Mouse (Mus musculus) embryonic facial prominence, embryonic 12.5 days (tissue): ENCODE data around the gene Grifin. TPM values are rescaled to one million over a fixed set of nuclear protein-coding genes. Genes with fewer than 3 reads are reported as not detected.

Experiments used
- ATAC-seq: fragments of 200-750 bp; cut with Nextera tagmentation; 2 replicates; pipeline ENCODE4 v1.8.0; 2017; ENCODE audit not compliant: insufficient number of reproducible peaks, insufficient read depth, low FRiP score, low TSS enrichment
- H3K27ac ChIP-seq: fragments of 300-500 bp; sonication (generic); 2 replicates; pipeline ENCODE4 v1.5.1; 2016; ENCODE audit warnings: mild to moderate bottlenecking
- H3K27me3 ChIP-seq: fragments of 300-500 bp; sonication (generic); 2 replicates; pipeline ENCODE4 v1.6.1; 2016; ENCODE audit warnings: mild to moderate bottlenecking, moderate library complexity
- H3K36me3 ChIP-seq: fragments of 300-500 bp; sonication (generic); 2 replicates; pipeline ENCODE4 v1.6.1; 2016; ENCODE audit warnings: mild to moderate bottlenecking
- H3K4me1 ChIP-seq: fragments of 300-500 bp; sonication (generic); 2 replicates; pipeline ENCODE4 v1.6.1; 2016
- H3K4me2 ChIP-seq: fragments of 300-500 bp; sonication (generic); replicated peaks from 2 replicates; pipeline ENCODE4 v1.6.1; 2016; ENCODE audit warnings: mild to moderate bottlenecking, moderate library complexity
- H3K4me3 ChIP-seq: fragments of 300-500 bp; sonication (generic); 2 replicates; pipeline ENCODE4 v1.5.1; 2016; ENCODE audit warnings: mild to moderate bottlenecking
- H3K9ac ChIP-seq: fragments of 300-500 bp; sonication (generic); 2 replicates; pipeline ENCODE4 v1.6.1; 2016; ENCODE audit warnings: mild to moderate bottlenecking, moderate library complexity
- H3K9me3 ChIP-seq: fragments of 300-500 bp; sonication (generic); 2 replicates; pipeline ENCODE4 v1.6.1; 2016; ENCODE audit warnings: mild to moderate bottlenecking, moderate library complexity
- WGBS: fragments of 180-500 bp; shearing (Covaris S2); methylation state at CpG from one replicate; pipeline ENCODE4 v1.1.7; 2016; 5-methylcytosine and 5-hydroxymethylcytosine counted together
- polyA plus RNA-seq: library from polyadenylated mRNA; unstranded; fragments of >200 nt; fragmentation: Nextera tagmentation; extraction: Ambion mirVana; gene quantifications from 2 replicates; pipeline ENCODE4 v1.2.1, GENCODE M21; 2016

Gene Grifin
- polyA plus RNA-seq: 0.53 and 1.1 TPM in 2 replicates

- 78% methylated on average over 4 of the region's 4 CpGs for WGBS
Observed at GRCm38 (mm10) chr5:140564896-140565295, at the start of gene Grifin. TSS of gene Grifin (minus strand) at chr5:140565071.

GRCm38 (mm10) chr5:140614141-140614540, 49.3 kb upstream of the Grifin start:
- Histone ChIP-seq H3K36me3 (0 out of 2 replicates have a peak, but pooled peaks cover 5% of the 10 kb centered on the region), H3K9me3 (no peaks in the 10 kb centered on the region), H3K27ac (no peak overlapping the region), H3K27me3 (peaks cover 40% of the 10 kb centered on the region), H3K9ac (no peak overlapping the region), H3K4me2 (no peak overlapping the region), H3K4me3 (no peak overlapping the region), H3K4me1 (peaks cover 36% of the 10 kb centered on the region)
- no peak for ATAC-seq
- WGBS: 92% methylated on average over 10 of the region's 10 CpGs

More at GRCm38 (mm10) chr5:140564896-140565295, at the start of gene Grifin:
- Histone ChIP-seq H3K4me2 (no peak within 1 kb of the TSS), H3K9ac (no peak within 1 kb of the TSS), H3K4me1 (peaks cover 14% of the 10 kb centered on the region; the same call in 1 of the 2 replicates), H3K27me3 (no peaks in the 10 kb centered on the region), H3K4me3 (no peak within 1 kb of the TSS), H3K9me3 (no peaks in the 10 kb centered on the region), H3K36me3 (no peaks in the 10 kb centered on the region), H3K27ac (no peak within 1 kb of the TSS)
- no peak for ATAC-seq

GRCm38 (mm10) chr5:140612191-140612590, 47.3 kb upstream of the Grifin start:
- Histone ChIP-seq H3K36me3 (0 out of 2 replicates have a peak, but pooled peaks cover 5% of the 10 kb centered on the region), H3K27ac (peak overlapping the region; percentile 85; the same call in 1 of the 2 replicates), H3K4me2 (peak overlapping the region; percentile 76), H3K4me3 (peak overlapping the region; percentile 53), H3K9me3 (no peaks in the 10 kb centered on the region), H3K9ac (peak overlapping the region; percentile 17; the same call in 1 of the 2 replicates), H3K27me3 (peaks cover 58% of the 10 kb centered on the region), H3K4me1 (peaks cover 52% of the 10 kb centered on the region)
- ATAC-seq: no peak
- 44% methylated on average over 18 of the region's 18 CpGs for WGBS

- H3K4me1 ChIP-seq: peaks cover 57% of the 10 kb centered on the region
- peak overlapping the region; percentile 58 for H3K9ac ChIP-seq
- H3K27me3 ChIP-seq: peaks cover 63% of the 10 kb centered on the region
- H3K4me3 ChIP-seq: peak overlapping the region; percentile 53
- peak overlapping the region; percentile 85 for H3K27ac ChIP-seq
- H3K9me3 ChIP-seq: no peaks in the 10 kb centered on the region
- WGBS: 5% methylated on average over 15 of the region's 15 CpGs
- peak overlapping the region; percentile 76 for H3K4me2 ChIP-seq
- 0 out of 2 replicates have a peak, but pooled peaks cover 5% of the 10 kb centered on the region for H3K36me3 ChIP-seq
- no peak for ATAC-seq
Observed at GRCm38 (mm10) chr5:140611611-140612185, 46.8 kb upstream of the Grifin start.

GRCm38 (mm10) chr5:140611021-140611583, 46.2 kb upstream of the Grifin start:
- 0 out of 2 replicates have a peak, but pooled peaks cover 5% of the 10 kb centered on the region for H3K36me3 ChIP-seq
- ATAC-seq: no peak
- peaks cover 62% of the 10 kb centered on the region for H3K4me1 ChIP-seq
- H3K27me3 ChIP-seq: peaks cover 69% of the 10 kb centered on the region
- peak overlapping the region; percentile 76 for H3K4me2 ChIP-seq
- no peaks in the 10 kb centered on the region for H3K9me3 ChIP-seq
- H3K9ac ChIP-seq: peak overlapping the region; percentile 58
- 6% methylated on average over 21 of the region's 21 CpGs for WGBS
- peak overlapping the region; percentile 85 for H3K27ac ChIP-seq
- H3K4me3 ChIP-seq: peak overlapping the region; percentile 53

GRCm38 (mm10) chr5:140610273-140611011, 45.6 kb upstream of the Grifin start:
- H3K27ac ChIP-seq: peak overlapping the region; percentile 85
- H3K4me1 ChIP-seq: peaks cover 67% of the 10 kb centered on the region
- no peaks in the 10 kb centered on the region for H3K9me3 ChIP-seq
- peak overlapping the region; percentile 58 for H3K9ac ChIP-seq
- peak overlapping the region; percentile 53 for H3K4me3 ChIP-seq
- ATAC-seq: peak; percentile 9
- H3K36me3 ChIP-seq: 0 out of 2 replicates have a peak, but pooled peaks cover 5% of the 10 kb centered on the region
- under 1% methylated on average over 26 of the region's 30 CpGs for WGBS
- H3K27me3 ChIP-seq: peaks cover 75% of the 10 kb centered on the region
- peak overlapping the region; percentile 76 for H3K4me2 ChIP-seq

GRCm38 (mm10) chr5:140609511-140610272, 44.8 kb upstream of the Grifin start:
- Histone ChIP-seq H3K9ac (peak overlapping the region; percentile 63), H3K4me3 (peak overlapping the region; percentile 53), H3K4me2 (peak overlapping the region; percentile 76), H3K36me3 (0 out of 2 replicates have a peak, but pooled peaks cover 5% of the 10 kb centered on the region), H3K4me1 (peaks cover 69% of the 10 kb centered on the region), H3K27ac (peak overlapping the region; percentile 85), H3K27me3 (peaks cover 83% of the 10 kb centered on the region), H3K9me3 (no peaks in the 10 kb centered on the region)
- WGBS: 5% methylated on average over 13 of the region's 13 CpGs
- ATAC-seq: no peak

- Histone ChIP-seq H3K4me2 (peak overlapping the region; percentile 76), H3K36me3 (no peaks in the 10 kb centered on the region), H3K9ac (peak overlapping the region; percentile 63), H3K27ac (peak overlapping the region; percentile 85), H3K4me3 (peak overlapping the region; percentile 53), H3K27me3 (peaks cover 85% of the 10 kb centered on the region), H3K4me1 (peaks cover 69% of the 10 kb centered on the region), H3K9me3 (no peaks in the 10 kb centered on the region)
- no peak for ATAC-seq
- WGBS: 2% methylated on average over 16 of the region's 16 CpGs
Observed at GRCm38 (mm10) chr5:140608634-140609015, 43.8 kb upstream of the Grifin start.

GRCm38 (mm10) chr5:140607836-140608633, 43.2 kb upstream of the Grifin start:
- Histone ChIP-seq H3K9me3 (no peaks in the 10 kb centered on the region), H3K4me1 (peaks cover 69% of the 10 kb centered on the region), H3K27ac (peak overlapping the region; percentile 64; the same call in 1 of the 2 replicates), H3K9ac (peak overlapping the region; percentile 63), H3K27me3 (peaks cover 84% of the 10 kb centered on the region), H3K36me3 (no peaks in the 10 kb centered on the region), H3K4me2 (peak overlapping the region; percentile 76), H3K4me3 (peak overlapping the region; percentile 53)
- 2% methylated on average over 17 of the region's 17 CpGs for WGBS
- no peak for ATAC-seq

- Histone ChIP-seq H3K4me1 (peaks cover 64% of the 10 kb centered on the region), H3K27me3 (peaks cover 76% of the 10 kb centered on the region), H3K9ac (peak within 1 kb of the TSS; percentile 63), H3K36me3 (no peaks in the 10 kb centered on the region), H3K27ac (peak within 1 kb of the TSS; percentile 61; the same call in 1 of the 2 replicates), H3K4me3 (peak within 1 kb of the TSS; percentile 53), H3K4me2 (peak within 1 kb of the TSS; percentile 76), H3K9me3 (no peaks in the 10 kb centered on the region)
- ATAC-seq: peak; percentile 23; the same call in 1 of the 2 replicates
- whole genome bisulfite sequencing: under 1% methylated on average over 91 of the region's 91 CpGs
Observed at GRCm38 (mm10) chr5:140607001-140607835, 42.3 kb upstream of the Grifin start, which contains the start of gene Lfng. TSS of gene Lfng (plus strand) at chr5:140607320.
